Mouse (Mus musculus) activated CD4-positive, CD25-positive, alpha-beta regulatory T cell, adult 4 months (primary cell): ENCODE measurements around the gene Tspan10. TPM values are rescaled to one million over a fixed set of nuclear protein-coding genes. Genes with fewer than 3 reads are reported as not detected.

ENCODE experiments used
- ATAC-seq: one replicate; pipeline ENCODE4 v1.8.0; 2017
- polyA plus RNA-seq, 2 experiments: library from polyadenylated mRNA; unstranded; fragments of 100-300 nt; shearing (Covaris generic); gene quantifications; one replicate each; pipeline ENCODE4 v1.2.1; 2017

Gene Tspan10
- polyA plus RNA-seq, 2 experiments from 2014 or later, result not detected

- peak; percentile 29 for ATAC-seq
Measured at GRCm38 (mm10) chr11:120457370-120457769, 14.9 kb downstream of the Tspan10 start.

DNA sequence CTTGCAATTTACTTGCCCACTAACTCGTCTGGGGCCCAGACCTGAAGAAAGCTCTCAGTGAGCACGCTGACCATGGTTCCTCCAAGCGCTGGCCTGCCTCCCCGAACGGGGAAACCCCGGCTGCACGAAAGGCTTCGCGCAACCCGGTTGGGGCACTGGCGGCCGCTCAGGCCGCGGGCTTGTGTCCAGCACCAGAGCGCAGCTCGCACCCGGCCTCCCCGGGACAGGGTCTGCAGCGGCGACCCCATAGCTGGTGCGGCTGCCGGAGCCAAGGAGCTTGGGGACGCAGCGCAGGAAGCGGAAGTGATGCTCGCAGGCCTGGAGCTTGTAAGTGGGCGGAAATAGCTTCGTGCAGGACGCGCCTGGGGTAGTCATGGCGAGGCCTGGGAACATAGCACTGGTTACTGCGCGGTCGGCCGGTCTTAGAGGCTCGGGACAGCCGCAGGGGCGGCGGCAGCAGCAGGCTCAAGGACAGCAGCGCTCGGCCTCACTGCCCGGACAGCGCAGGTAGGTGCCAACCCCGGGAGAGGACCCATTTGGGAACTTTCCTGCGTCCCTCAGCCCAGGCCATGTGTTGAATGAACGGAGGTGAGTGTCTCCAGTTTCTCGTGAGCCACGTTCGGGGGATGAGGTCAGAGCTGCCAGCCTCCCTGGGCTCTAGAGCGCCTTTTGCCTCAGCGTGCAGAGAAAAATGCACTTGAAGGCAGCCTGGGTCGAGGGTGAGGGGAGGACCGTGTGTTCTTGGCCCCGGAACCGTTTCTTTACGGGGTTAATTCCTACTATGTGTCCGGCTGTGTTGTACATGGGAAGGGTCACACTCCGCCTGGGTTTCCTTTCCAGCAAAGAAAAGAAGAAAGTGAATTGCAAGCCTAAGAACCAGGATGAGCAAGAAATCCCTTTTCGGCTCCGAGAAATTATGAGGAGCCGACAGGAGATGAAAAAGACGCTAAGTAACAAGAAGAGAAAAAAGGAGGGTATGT, 15.6 kb downstream of the Tspan10 start, which contains the start of the genes Oxld1 and Ccdc137:
TSS of gene Oxld1 (minus strand) at position 297 of the 980 bp plus-strand sequence.
TSS of gene Ccdc137 (plus strand) at position 344 of the 980 bp plus-strand sequence.
- peak; percentile 98 for ATAC-seq

DNA sequence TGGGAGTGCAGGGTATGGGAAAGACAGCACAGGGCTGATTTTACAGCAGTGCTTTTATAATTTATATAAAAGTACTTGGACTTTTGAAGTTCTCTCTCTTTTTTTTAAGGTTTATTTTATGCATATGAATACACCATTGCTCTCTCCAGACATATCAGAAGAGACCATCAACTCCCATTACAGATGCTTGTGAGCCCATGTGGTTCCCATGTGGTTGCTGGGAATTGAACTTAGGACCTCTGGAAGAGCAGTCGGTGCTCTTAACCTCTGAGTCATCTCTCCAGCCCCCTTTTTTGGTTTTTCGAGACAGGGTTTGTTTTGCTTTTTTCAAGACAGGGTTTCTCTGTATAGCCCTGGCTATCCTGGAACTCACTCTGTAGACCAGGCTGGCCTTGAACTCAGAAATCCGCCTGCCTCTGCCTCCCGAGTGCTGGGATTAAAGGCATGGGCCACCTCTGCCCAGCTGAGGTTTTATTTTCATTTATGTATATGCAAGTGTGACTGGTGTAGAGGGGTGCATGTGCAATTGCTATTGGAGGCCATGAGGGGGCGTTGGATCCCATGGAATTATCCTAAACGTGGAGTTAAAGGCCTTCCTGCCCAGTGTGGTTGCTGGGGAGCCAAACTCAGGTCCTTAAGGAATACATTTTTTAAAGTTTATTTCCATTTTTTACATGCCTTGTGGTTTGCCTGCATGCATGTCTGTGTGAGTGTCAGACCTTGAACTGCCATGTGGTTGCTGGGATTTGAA, 16.6 kb downstream of the Tspan10 start:
- ATAC-seq, result no peak

- no peak for ATAC-seq
Measured at GRCm38 (mm10) chr11:120463536-120463935, 21.1 kb downstream of the Tspan10 start.

DNA sequence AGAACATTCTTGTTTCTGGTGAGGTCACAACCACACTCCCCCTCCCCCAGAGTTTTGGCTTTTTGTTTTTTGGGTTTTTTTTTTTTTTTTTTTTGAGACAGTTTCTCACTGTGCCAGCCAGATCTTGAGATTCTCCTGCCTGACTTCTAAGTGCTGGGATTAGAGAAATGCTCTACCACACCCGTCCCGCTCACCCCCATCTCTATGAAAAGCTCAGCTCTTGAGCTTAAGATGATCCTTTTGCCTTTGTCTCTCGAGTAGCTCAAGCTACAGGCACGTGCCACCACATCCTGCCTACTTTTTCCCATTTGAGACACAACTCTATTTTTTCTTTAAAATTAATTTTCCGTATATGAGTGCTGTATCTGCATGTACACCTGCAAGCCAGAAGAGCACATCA, 21.9 kb downstream of the Tspan10 start:
- ATAC-seq, result no peak

- no peak for ATAC-seq
Measured at GRCm38 (mm10) chr11:120465521-120465920, 23.1 kb downstream of the Tspan10 start.

DNA sequence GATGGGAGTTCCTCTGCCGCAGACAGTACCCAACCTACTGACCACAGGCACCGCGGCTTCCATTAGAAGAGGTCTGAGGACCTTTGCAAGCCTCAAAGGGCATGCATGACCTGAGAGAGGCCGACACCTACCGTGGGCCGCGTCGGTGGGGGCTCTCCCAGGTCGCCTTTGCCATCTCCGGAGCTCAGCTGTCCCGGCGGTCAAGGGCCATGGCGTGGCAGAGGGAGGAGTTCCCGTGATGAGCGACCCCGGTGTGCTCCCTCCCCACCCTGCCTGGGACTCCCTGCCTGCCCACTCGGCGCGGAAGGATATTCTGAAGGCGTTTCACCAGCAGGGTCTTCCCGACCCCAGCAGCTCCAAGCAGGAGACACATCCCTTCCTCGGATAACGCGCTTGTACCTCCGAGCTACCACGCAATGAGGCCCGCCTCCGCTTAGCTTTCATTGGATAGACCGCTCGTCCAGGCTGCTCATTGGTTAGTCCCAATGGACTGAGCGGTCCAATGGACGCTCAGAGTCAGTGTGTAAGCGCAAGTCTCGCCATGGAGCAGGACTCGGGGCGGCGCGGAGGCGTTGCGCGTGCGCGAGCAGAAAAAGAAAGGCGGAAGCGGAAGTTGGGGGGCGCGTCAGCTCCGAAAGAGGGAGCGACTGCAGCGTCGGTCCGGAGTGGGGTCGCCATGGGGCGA, 24.7 kb downstream of the Tspan10 start, which contains the start of gene Arl16:
TSS of gene Arl16 (minus strand) at position 557 of the 685 bp plus-strand sequence.
- ATAC-seq, result peak; percentile 100

DNA sequence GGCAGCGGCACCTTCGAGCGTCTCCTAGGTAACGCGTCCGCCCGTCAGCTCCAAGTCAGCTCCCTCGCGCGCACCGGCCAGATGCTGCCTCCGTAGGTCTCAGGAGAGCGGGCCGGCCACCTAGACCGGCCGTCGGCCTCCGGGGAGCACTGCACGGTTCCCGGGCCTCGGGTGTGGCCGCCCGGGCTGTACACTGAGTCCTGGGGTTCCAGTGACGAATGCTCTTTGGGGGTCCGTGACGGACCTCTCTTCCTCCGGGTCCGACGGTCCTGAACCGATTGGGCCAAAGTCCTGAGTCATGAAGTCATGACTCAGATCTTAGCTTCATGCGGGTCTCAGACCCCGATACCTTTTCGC, 25.3 kb downstream of the Tspan10 start:
- ATAC-seq, result no peak

DNA sequence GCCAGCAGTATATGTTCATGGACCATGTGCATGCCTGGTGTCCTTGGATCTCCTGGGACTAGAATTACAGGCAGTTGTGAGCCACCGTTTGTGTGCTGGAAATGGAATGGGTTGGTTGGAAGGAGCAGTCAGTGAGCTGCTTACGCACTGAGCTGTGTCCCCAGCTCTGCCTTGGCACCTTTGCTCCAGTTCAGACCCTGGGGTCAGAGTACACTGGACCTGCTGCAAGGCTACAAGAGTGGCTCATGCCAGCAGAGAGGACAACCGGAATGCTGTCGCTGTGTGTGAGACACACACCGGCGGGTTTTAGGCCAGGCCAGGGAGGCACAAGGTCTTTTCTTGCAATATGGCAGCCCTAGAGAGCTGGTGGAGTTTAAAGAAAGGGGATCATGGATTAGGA, 29.6 kb downstream of the Tspan10 start:
- ATAC-seq, result no peak

DNA sequence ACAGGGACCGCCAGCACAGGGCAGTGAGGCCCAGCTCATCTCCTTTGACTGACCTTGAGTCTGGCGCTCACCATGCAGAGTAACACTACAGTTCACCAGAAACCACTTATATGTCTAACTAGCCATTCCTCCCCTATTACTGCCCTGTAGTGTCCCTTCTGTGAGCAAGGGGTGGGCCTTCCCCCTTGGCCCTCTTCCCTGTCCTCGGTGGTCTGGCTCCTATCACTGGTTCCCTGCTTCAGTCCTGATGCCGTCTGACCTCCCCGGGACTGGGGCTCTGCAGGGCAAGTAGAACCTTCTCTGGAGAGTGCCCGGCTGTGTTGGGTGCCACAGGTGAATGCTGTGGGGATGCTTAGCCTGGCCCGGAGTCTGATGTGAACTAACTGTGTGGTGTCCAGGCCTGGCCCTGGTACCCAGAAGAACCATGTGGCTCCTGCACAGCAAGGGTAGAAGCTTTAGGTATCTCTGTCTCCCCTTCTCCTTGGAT, 41.0 kb downstream of the Tspan10 start:
- no peak for ATAC-seq

DNA sequence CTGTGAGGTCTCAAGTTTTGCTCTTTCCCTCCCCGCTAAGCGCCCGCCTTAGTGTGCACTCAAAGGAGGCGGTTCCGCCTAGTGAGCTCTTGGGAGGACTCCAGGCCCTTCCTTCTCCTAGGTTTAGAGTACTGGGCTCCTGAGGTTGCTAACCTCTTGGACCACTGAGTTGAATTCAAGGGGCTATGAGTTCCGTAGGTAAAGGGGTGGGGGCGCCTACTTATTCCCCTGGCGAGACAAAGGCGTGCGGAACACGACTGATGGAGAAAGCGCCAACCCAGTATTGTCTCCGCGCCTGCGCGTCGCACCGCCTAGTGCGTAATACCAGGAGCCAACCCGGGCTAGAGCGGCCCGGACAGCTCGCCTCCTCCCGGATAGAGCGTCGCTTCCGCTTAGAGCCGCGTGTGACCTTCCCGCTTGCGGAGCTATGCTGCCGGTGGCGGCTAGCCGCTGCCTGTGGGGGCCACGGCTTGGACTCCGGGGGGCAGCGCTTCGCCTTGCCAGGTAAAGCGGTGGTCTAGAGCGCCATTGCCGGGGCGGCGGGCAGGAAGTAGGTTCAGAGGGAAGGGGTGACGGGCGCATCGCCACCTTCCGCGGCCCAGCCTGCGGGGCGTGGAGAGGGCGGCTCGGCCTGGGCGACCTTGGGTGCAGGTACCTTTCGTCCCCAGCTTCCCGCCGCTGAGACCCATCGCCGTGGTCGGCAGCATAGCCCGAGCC, 42.0 kb downstream of the Tspan10 start, which contains the start of gene Mrpl12:
TSS of gene Mrpl12 (plus strand) at position 349 of the 717 bp plus-strand sequence.
- ATAC-seq, result peak; percentile 94

DNA sequence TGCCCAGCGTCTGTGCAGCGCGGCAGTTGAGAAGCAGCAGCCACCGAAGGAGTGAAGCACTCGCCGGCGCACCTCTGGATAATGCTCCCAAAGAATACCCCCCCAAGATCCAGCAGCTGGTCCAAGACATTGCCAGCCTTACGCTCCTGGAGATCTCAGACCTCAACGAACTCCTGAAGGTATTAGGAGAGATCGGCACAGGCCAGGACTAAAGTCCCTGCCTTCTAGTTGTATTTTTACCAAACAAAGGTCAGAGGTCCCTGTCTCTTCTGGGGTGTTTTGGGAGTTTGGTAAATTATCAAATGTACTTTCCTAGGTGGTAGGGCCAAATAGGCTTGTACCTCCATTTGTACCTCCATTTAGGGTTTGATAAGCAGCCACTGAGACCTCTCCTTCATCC, 42.8 kb downstream of the Tspan10 start:
- no peak for ATAC-seq

GRCm38 (mm10) chr11:120488516-120488915, 46.1 kb downstream of the Tspan10 start:
- no peak for ATAC-seq

- no peak for ATAC-seq
Measured at GRCm38 (mm10) chr11:120489054-120489761, 46.8 kb downstream of the Tspan10 start.

GRCm38 (mm10) chr11:120490291-120491046, 48.0 kb downstream of the Tspan10 start:
- no peak for ATAC-seq

- peak; percentile 67 for ATAC-seq
Measured at GRCm38 (mm10) chr11:120491317-120492023, 49.0 kb downstream of the Tspan10 start, which contains the start of gene Slc25a10. Slc25a10 (plus strand) TSS chr11:120491840.

GRCm38 (mm10) chr11:120492024-120492877, 49.8 kb downstream of the Tspan10 start:
- ATAC-seq, result peak; percentile 37

DNA sequence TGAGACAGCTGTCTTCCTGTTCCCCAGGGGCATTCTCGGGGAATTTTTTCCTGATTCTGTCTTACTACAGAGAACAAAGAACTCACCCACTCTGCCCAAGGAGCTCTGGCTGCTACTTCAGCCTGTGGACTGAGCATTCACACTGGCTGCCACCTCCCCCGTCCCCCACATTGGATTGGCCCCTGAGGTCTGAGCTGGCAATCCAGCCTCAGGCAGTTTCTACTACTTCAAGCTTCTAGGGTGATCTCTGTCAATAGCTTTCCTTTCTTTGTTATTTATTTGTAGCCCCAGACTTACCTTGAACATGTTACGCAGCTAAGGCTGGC, 50.4 kb downstream of the Tspan10 start:
- no peak for ATAC-seq

DNA sequence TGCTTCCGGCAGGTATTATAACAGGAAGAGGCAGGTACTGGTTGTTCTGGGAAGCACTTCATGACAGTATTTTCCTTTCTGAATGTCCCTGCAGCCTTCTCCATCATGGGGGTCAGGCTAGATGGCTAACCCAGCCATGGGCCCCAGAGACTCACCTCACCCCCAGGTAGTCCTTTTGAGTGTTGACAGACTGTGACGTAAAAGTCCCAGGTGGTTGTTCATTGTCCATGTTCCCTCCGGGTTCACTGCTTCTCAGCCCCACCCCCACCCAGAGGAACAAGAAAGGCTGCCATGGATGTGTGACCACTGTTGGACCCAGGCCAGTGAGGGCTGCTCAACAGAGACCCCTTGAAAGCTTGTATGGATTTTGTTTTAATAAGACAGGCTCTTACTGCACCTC, 50.9 kb downstream of the Tspan10 start:
- no peak for ATAC-seq
